Mouse (Mus musculus) lung, postnatal 0 days (tissue): ENCODE data around the gene Lrrc20. TPM values are rescaled to one million over a fixed set of nuclear protein-coding genes. Genes with fewer than 3 reads are reported as not detected.
A peak's percentile ranks its signal among the peaks of the same experiment; 100 is the strongest.

Experiments used
- ATAC-seq: fragments of 200-750 bp; cut with Nextera tagmentation; 2 replicates; pipeline ENCODE4 v1.8.0; 2017; ENCODE audit warnings: moderate library complexity
- DNase-seq: peaks from one replicate; pipeline ENCODE4 v3.0.0-alpha.2; 2016; ENCODE audit warnings: low spot score
- H3K27ac ChIP-seq: fragments of 300-500 bp; sonication (generic); 2 replicates; pipeline ENCODE4 v1.5.1; 2014; ENCODE audit warnings: antibody characterized with exemption, mild to moderate bottlenecking, low read length, mixed read lengths
- H3K27me3 ChIP-seq: fragments of 300-500 bp; sonication (generic); replicated peaks from 2 replicates; pipeline ENCODE4 v1.6.1; 2014; ENCODE audit warnings: low read length, mixed read lengths; ENCODE audit not compliant: insufficient read depth
- H3K36me3 ChIP-seq: fragments of 300-500 bp; sonication (generic); 2 replicates; pipeline ENCODE4 v1.6.1; 2014; ENCODE audit warnings: low read length, mixed read lengths; ENCODE audit not compliant: insufficient read depth
- H3K4me1 ChIP-seq: fragments of 300-500 bp; sonication (generic); 2 replicates; pipeline ENCODE4 v1.6.1; 2014; ENCODE audit warnings: antibody characterized with exemption, low read depth, low read length, mixed read lengths; ENCODE audit not compliant: insufficient read depth
- H3K4me2 ChIP-seq: fragments of 300-500 bp; sonication (generic); replicated peaks from 2 replicates; pipeline ENCODE4 v1.6.1; 2014; ENCODE audit warnings: low read depth, mild to moderate bottlenecking, low read length, moderate library complexity, mixed read lengths
- H3K4me3 ChIP-seq: fragments of 300-500 bp; sonication (generic); 2 replicates; pipeline ENCODE4 v1.5.1; 2014; ENCODE audit warnings: low read depth, low read length
- H3K9ac ChIP-seq: fragments of 300-500 bp; sonication (generic); replicated peaks from 2 replicates; pipeline ENCODE4 v1.6.1; 2014; ENCODE audit warnings: low read depth, mild to moderate bottlenecking
- H3K9me3 ChIP-seq: fragments of 300-500 bp; sonication (generic); 2 replicates; pipeline ENCODE4 v1.6.1; 2016; ENCODE audit warnings: low read length, mixed read lengths
- CTCF ChIP-seq: IDR thresholded peaks from 2 replicates; pipeline ENCODE4 v1.5.1; 2016; ENCODE audit warnings: antibody characterized with exemption, mild to moderate bottlenecking
- EP300 ChIP-seq: IDR thresholded peaks from 2 replicates; pipeline ENCODE4 v1.6.1; 2016; ENCODE audit warnings: antibody characterized with exemption, mild to moderate bottlenecking, control low read depth
- WGBS: fragments of 180-500 bp; shearing (Covaris S2); extraction: QIAGEN DNeasy Blood & Tissue Kit; methylation state at CpG from one replicate; pipeline ENCODE4 v1.1.7; 2014; 5-methylcytosine and 5-hydroxymethylcytosine counted together
- polyA plus RNA-seq: library from polyadenylated mRNA; unstranded; fragments of >200 nt; fragmentation: Nextera tagmentation; extraction: Ambion mirVana; gene quantifications from 2 replicates; pipeline ENCODE4 v1.2.1, GENCODE M21; 2015

The Lrrc20 gene
- polyA plus RNA-seq, result 5.8 and 6.6 TPM in 2 replicates

GRCm38 (mm10) chr10:61475594-61476439 lies at the start of gene Lrrc20:
Gene Lrrc20, plus strand, starts transcription at chr10:61475801.
- H3K36me3 ChIP-seq, result no peaks in the 10 kb centered on the region
- peak; percentile 95 for DNase-seq
- no peaks in the 10 kb centered on the region for H3K9me3 ChIP-seq
- peak within 1 kb of the TSS; percentile 50 for H3K9ac ChIP-seq
- WGBS, result under 1% methylated on average over 68 of the region's 70 CpGs
- TF ChIP-seq EP300 (no peak), CTCF (peak; percentile 44)
- H3K4me1 ChIP-seq, result peaks cover 5% of the 10 kb centered on the region; the same call in 1 of the 2 replicates
- ATAC-seq, result peak; percentile 99
- H3K4me2 ChIP-seq, result peak within 1 kb of the TSS; percentile 97
- H3K27ac ChIP-seq, result peak within 1 kb of the TSS; percentile 69
- H3K27me3 ChIP-seq, result no peaks in the 10 kb centered on the region
- H3K4me3 ChIP-seq, result peak within 1 kb of the TSS; percentile 68

GRCm38 (mm10) chr10:61426251-61426757 lies 49.3 kb upstream of the Lrrc20 start:
- DNase-seq (no peak), ATAC-seq (peak; percentile 42)
- peak overlapping the region; percentile 2; the same call in 1 of the 2 replicates for H3K27ac ChIP-seq
- no peak overlapping the region for H3K9ac ChIP-seq
- H3K9me3 ChIP-seq, result no peaks in the 10 kb centered on the region
- peaks cover 11% of the 10 kb centered on the region; the same call in 1 of the 2 replicates for H3K36me3 ChIP-seq
- 34% methylated on average over 2 of the region's 2 CpGs for WGBS
- no peaks in the 10 kb centered on the region for H3K27me3 ChIP-seq
- TF ChIP-seq CTCF, result no peak
- no peak for TF ChIP-seq EP300
- H3K4me2 ChIP-seq, result no peak overlapping the region
- H3K4me3 ChIP-seq, result no peak overlapping the region
- no peaks in the 10 kb centered on the region for H3K4me1 ChIP-seq

GRCm38 (mm10) chr10:61427951-61428350 lies 47.6 kb upstream of the Lrrc20 start:
- peaks cover 20% of the 10 kb centered on the region; the same call in 1 of the 2 replicates for H3K36me3 ChIP-seq
- ATAC-seq (no peak), DNase-seq (no peak)
- H3K9ac ChIP-seq, result no peak overlapping the region
- H3K4me3 ChIP-seq, result no peak overlapping the region
- no peaks in the 10 kb centered on the region for H3K4me1 ChIP-seq
- H3K27ac ChIP-seq, result no peak overlapping the region
- WGBS, result 79% methylated on average over 6 of the region's 6 CpGs
- H3K9me3 ChIP-seq, result no peaks in the 10 kb centered on the region
- H3K27me3 ChIP-seq, result no peaks in the 10 kb centered on the region
- H3K4me2 ChIP-seq, result no peak overlapping the region
- TF ChIP-seq EP300 (no peak), CTCF (no peak)

GRCm38 (mm10) chr10:61428416-61428815 lies 47.2 kb upstream of the Lrrc20 start:
- Histone ChIP-seq H3K27me3 (no peaks in the 10 kb centered on the region), H3K4me3 (no peak overlapping the region), H3K9me3 (no peaks in the 10 kb centered on the region), H3K4me2 (no peak overlapping the region), H3K9ac (no peak overlapping the region), H3K27ac (no peak overlapping the region), H3K36me3 (peaks cover 25% of the 10 kb centered on the region; the same call in 1 of the 2 replicates), H3K4me1 (no peaks in the 10 kb centered on the region)
- ATAC-seq (no peak), DNase-seq (no peak)
- TF ChIP-seq CTCF (no peak), EP300 (no peak)
- 57% methylated on average over 4 of the region's 4 CpGs for WGBS

- Histone ChIP-seq H3K9me3 (no peaks in the 10 kb centered on the region), H3K36me3 (peaks cover 31% of the 10 kb centered on the region; the same call in 1 of the 2 replicates), H3K4me1 (no peaks in the 10 kb centered on the region), H3K27ac (no peak overlapping the region), H3K4me3 (no peak overlapping the region), H3K27me3 (no peaks in the 10 kb centered on the region), H3K4me2 (no peak overlapping the region), H3K9ac (no peak overlapping the region)
- DNase-seq, result no peak
- WGBS, result 91% methylated on average over 5 of the region's 5 CpGs
- no peak for TF ChIP-seq EP300
- TF ChIP-seq CTCF, result no peak
- no peak for ATAC-seq
Observed at GRCm38 (mm10) chr10:61429043-61429442, 46.6 kb upstream of the Lrrc20 start.

GRCm38 (mm10) chr10:61431375-61431774 lies 44.2 kb upstream of the Lrrc20 start:
- Histone ChIP-seq H3K27me3 (no peaks in the 10 kb centered on the region), H3K4me1 (no peaks in the 10 kb centered on the region), H3K4me3 (no peak overlapping the region), H3K9me3 (no peaks in the 10 kb centered on the region), H3K27ac (no peak overlapping the region), H3K4me2 (no peak overlapping the region), H3K9ac (no peak overlapping the region), H3K36me3 (peaks cover 34% of the 10 kb centered on the region; the same call in 1 of the 2 replicates)
- 92% methylated on average over 9 of the region's 9 CpGs for WGBS
- TF ChIP-seq EP300, result no peak
- TF ChIP-seq CTCF, result no peak
- DNase-seq, result no peak
- no peak for ATAC-seq
